ENCODE assay signal across 20 mouse cellular contexts in the genomic region with DNA sequence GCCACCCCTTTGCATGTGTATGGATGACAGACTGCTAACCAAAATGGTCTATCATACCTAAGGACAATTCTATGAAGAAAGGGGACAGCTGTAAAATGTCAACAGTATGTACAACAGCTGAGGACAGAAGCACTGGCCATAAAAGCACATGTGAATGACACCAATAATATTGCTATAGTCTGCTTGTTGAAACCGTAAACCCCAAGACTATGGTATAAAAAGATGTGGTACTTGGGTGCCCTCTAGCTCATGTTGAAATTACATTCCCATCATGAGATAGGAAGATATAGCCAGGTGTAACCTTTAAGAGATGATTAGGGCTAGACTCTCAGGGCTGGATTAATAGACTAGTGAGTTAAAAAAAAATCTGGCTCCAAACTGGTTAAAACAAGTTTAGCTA.
A peak's percentile ranks its signal among the peaks of the same experiment; 100 is the strongest.
DNase-seq lines count a peak whose midpoint lies in the region; ATAC-seq and TF ChIP-seq lines count a peak whose summit lies in the region.
"Had no signal": no experiment of that assay in that cellular context is flagged by ENCODE, and none has a peak within 500 bp of the region (broad histone marks: within the 10 kb centered on the region; RNA-seq: fewer than 3 reads in every experiment).

No protein-coding gene starts in this region.

- peak; percentile 42; the same call in 1 of the 2 replicates for TF ChIP-seq CTCF in kidney, postnatal 0 days (IDR thresholded peaks at IDR 0.05; ENCODE audit: low read depth)

- H3K9me3 ChIP-seq in forebrain, embryonic 13.5 days (replicated peaks), result no peaks in the 10 kb centered on the region
- no peaks in the 10 kb centered on the region for H3K9me3 ChIP-seq in forebrain, embryonic 12.5 days
- no peaks in the 10 kb centered on the region for H3K9me3 ChIP-seq in kidney, postnatal 0 days (replicated peaks; ENCODE audit: low read length)
- no peaks in the 10 kb centered on the region for H3K9me3 ChIP-seq in midbrain, embryonic 14.5 days (ENCODE audit: control insufficient read depth, low read length)
- H3K9me3 ChIP-seq in midbrain, embryonic 16.5 days (replicated peaks; ENCODE audit: control insufficient read depth, low read length, poor library complexity, severe bottlenecking), result no peaks in the 10 kb centered on the region
- H3K9me3 ChIP-seq: embryonic facial prominence, embryonic 15.5 days; forebrain, embryonic 10.5 days; hindbrain, embryonic 13.5 days; lung, embryonic 15.5 days; neural tube, embryonic 12.5 days had no signal

- H3K4me3 ChIP-seq in forebrain, embryonic 13.5 days, result no peak overlapping the region
- H3K4me3 ChIP-seq in forebrain, embryonic 12.5 days (replicated peaks), result no peak overlapping the region
- H3K4me3 ChIP-seq in kidney, postnatal 0 days (replicated peaks; ENCODE audit: low read depth, low read length), result no peak overlapping the region
- no peak overlapping the region for H3K4me3 ChIP-seq in midbrain, embryonic 14.5 days (replicated peaks; ENCODE audit: low read depth, low read length)
- H3K4me3 ChIP-seq in midbrain, embryonic 16.5 days (ENCODE audit: low read depth, low read length), result no peak overlapping the region
- H3K4me3 ChIP-seq: embryonic facial prominence, embryonic 15.5 days; forebrain, embryonic 10.5 days; gastrocnemius, adult 2 months; hindbrain, embryonic 13.5 days; lung, embryonic 15.5 days; neural tube, embryonic 12.5 days had no signal

- ATAC-seq in forebrain, embryonic 13.5 days, result peak; percentile 13; the same call in 1 of the 2 replicates
- ATAC-seq in forebrain, embryonic 12.5 days (ENCODE audit: low FRiP score), result no peak
- ATAC-seq in kidney, postnatal 0 days (replicated peaks; ENCODE audit: low FRiP score, low read depth), result no peak
- no peak for ATAC-seq in midbrain, embryonic 14.5 days (ENCODE audit: low FRiP score, low TSS enrichment)
- no peak for ATAC-seq in midbrain, embryonic 16.5 days
- no peak for ATAC-seq in activated CD4-positive, CD25-positive, alpha-beta regulatory T cell, adult 4 months
- ATAC-seq: Patski had no signal

- H3K36me3 ChIP-seq in forebrain, embryonic 13.5 days (ENCODE audit: poor library complexity, severe bottlenecking), result no peaks in the 10 kb centered on the region
- no peaks in the 10 kb centered on the region for H3K36me3 ChIP-seq in forebrain, embryonic 12.5 days (replicated peaks)
- no peaks in the 10 kb centered on the region for H3K36me3 ChIP-seq in kidney, postnatal 0 days (ENCODE audit: insufficient read depth, low read length)
- no peaks in the 10 kb centered on the region for H3K36me3 ChIP-seq in midbrain, embryonic 14.5 days (ENCODE audit: control insufficient read depth, insufficient read depth, low read length)
- no peaks in the 10 kb centered on the region for H3K36me3 ChIP-seq in midbrain, embryonic 16.5 days (ENCODE audit: control insufficient read depth, insufficient read depth, low read length)
- H3K36me3 ChIP-seq: embryonic facial prominence, embryonic 15.5 days; forebrain, embryonic 10.5 days; hindbrain, embryonic 13.5 days; lung, embryonic 15.5 days; neural tube, embryonic 12.5 days had no signal

- no peak overlapping the region for H3K9ac ChIP-seq in forebrain, embryonic 13.5 days
- no peak overlapping the region for H3K9ac ChIP-seq in forebrain, embryonic 12.5 days
- no peak overlapping the region for H3K9ac ChIP-seq in kidney, postnatal 0 days (ENCODE audit: low read depth, low read length)
- no peak overlapping the region for H3K9ac ChIP-seq in midbrain, embryonic 14.5 days (replicated peaks; ENCODE audit: low read length)
- H3K9ac ChIP-seq in midbrain, embryonic 16.5 days (ENCODE audit: low read depth, low read length), result no peak overlapping the region
- H3K9ac ChIP-seq: embryonic facial prominence, embryonic 15.5 days; hindbrain, embryonic 13.5 days; lung, embryonic 15.5 days; neural tube, embryonic 12.5 days had no signal

- 75% methylated on average over 1 of the region's 1 CpGs for WGBS in forebrain, embryonic 13.5 days
- 74% methylated on average over 1 of the region's 1 CpGs for WGBS in forebrain, embryonic 12.5 days
- 45% methylated on average over 1 of the region's 1 CpGs for WGBS in kidney, postnatal 0 days
- WGBS in midbrain, embryonic 14.5 days, result 64% methylated on average over 1 of the region's 1 CpGs
- 54% methylated on average over 1 of the region's 1 CpGs for WGBS in midbrain, embryonic 16.5 days

- peak; percentile 32 for DNase-seq in kidney, postnatal 0 days (ENCODE audit: low spot score)
- DNase-seq in kidney, adult 8-10 months, result no peak
- peak; percentile 51 for DNase-seq in midbrain, embryonic 14.5 days
- DNase-seq: adrenal gland, postnatal 25 days; gastrocnemius, adult 2 months; heart, adult 18-20 months; kidney, adult 11 months; kidney, postnatal 14 days; thymus, postnatal 14 days had no signal

- H3K4me2 ChIP-seq in forebrain, embryonic 13.5 days, result no peak overlapping the region
- no peak overlapping the region for H3K4me2 ChIP-seq in forebrain, embryonic 12.5 days
- H3K4me2 ChIP-seq in kidney, postnatal 0 days (ENCODE audit: low read length), result no peak overlapping the region
- H3K4me2 ChIP-seq in midbrain, embryonic 14.5 days (ENCODE audit: low read length), result no peak overlapping the region
- no peak overlapping the region for H3K4me2 ChIP-seq in midbrain, embryonic 16.5 days (ENCODE audit: low read length)
- H3K4me2 ChIP-seq: embryonic facial prominence, embryonic 15.5 days; hindbrain, embryonic 13.5 days; liver, embryonic 11.5 days; lung, embryonic 15.5 days; neural tube, embryonic 12.5 days had no signal

- no peaks in the 10 kb centered on the region for H3K4me1 ChIP-seq in forebrain, embryonic 13.5 days
- no peaks in the 10 kb centered on the region for H3K4me1 ChIP-seq in forebrain, embryonic 12.5 days
- no peaks in the 10 kb centered on the region for H3K4me1 ChIP-seq in kidney, postnatal 0 days (replicated peaks; ENCODE audit: insufficient read depth, low read length)
- no peaks in the 10 kb centered on the region for H3K4me1 ChIP-seq in midbrain, embryonic 14.5 days (ENCODE audit: control insufficient read depth, insufficient read depth, low read length)
- no peaks in the 10 kb centered on the region for H3K4me1 ChIP-seq in midbrain, embryonic 16.5 days (ENCODE audit: control insufficient read depth, insufficient read depth, low read length)
- H3K4me1 ChIP-seq: embryonic facial prominence, embryonic 15.5 days; forebrain, embryonic 10.5 days; hindbrain, embryonic 13.5 days; lung, embryonic 15.5 days; neural tube, embryonic 12.5 days had no signal

- no peaks in the 10 kb centered on the region for H3K27me3 ChIP-seq in forebrain, embryonic 13.5 days
- no peaks in the 10 kb centered on the region for H3K27me3 ChIP-seq in forebrain, embryonic 12.5 days
- no peaks in the 10 kb centered on the region for H3K27me3 ChIP-seq in kidney, postnatal 0 days (ENCODE audit: insufficient read depth, low read length)
- no peaks in the 10 kb centered on the region for H3K27me3 ChIP-seq in midbrain, embryonic 14.5 days (ENCODE audit: control insufficient read depth, insufficient read depth, low read length)
- H3K27me3 ChIP-seq in midbrain, embryonic 16.5 days (ENCODE audit: control insufficient read depth, insufficient read depth, low read depth, low read length), result no peaks in the 10 kb centered on the region
- H3K27me3 ChIP-seq: embryonic facial prominence, embryonic 15.5 days; hindbrain, embryonic 13.5 days; lung, embryonic 15.5 days; neural tube, embryonic 12.5 days; Patski had no signal

- no peak overlapping the region for H3K27ac ChIP-seq in forebrain, embryonic 13.5 days
- H3K27ac ChIP-seq in forebrain, embryonic 12.5 days, result no peak overlapping the region
- no peak overlapping the region for H3K27ac ChIP-seq in kidney, postnatal 0 days
- no peak overlapping the region for H3K27ac ChIP-seq in midbrain, embryonic 14.5 days (replicated peaks; ENCODE audit: low read depth, low read length)
- no peak overlapping the region for H3K27ac ChIP-seq in midbrain, embryonic 16.5 days (ENCODE audit: low read length)
- H3K27ac ChIP-seq: embryonic facial prominence, embryonic 15.5 days; forebrain, embryonic 10.5 days; gastrocnemius, adult 2 months; hindbrain, embryonic 13.5 days; lung, embryonic 15.5 days; neural tube, embryonic 12.5 days had no signal

Comparison
In these comparisons a context has a peak if more than half of its experiments do, and no peak if none do; other contexts are left out.
1. DNase-seq: peak in kidney, postnatal 0 days (single experiment) and midbrain, embryonic 14.5 days (single experiment); none in kidney, adult 8-10 months (0 of 2).